Mouse (Mus musculus): Measurements from ENCODE around the gene Vamp4.

DNA sequence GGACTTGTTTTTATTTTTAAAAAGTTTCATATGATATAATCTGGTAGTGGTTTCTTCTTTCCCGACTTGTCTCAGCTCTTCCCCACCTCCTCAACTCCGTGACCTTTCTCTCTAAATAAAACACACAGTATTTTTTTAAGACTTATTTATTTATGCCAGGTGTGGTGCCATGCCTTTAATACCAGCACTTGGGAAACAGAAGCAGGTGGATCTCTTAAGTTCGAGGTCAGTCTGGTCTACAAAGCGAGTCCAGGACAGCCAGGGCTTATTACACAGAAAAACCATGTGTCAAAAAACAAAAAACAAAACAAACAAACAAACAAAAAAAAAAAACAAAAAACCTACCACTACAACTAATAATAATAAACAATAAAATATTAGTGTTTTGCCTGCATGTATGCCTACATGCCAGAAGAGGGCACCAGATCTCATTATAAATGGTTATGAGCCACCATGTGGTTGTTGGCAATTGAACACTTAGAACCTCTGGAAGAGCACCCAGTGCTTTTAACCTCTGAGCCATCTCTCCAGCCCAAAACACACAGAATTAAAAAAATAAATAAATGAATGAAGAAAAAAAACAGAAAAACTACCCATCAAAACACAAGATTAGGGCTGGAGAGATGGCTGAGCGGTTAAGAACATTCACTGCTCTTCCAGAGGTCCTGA is 20.6 kb upstream of the Vamp4 start:
- TF ChIP-seq CTCF (IDR thresholded peaks at IDR 0.05; ENCODE audit: low read depth, low read length) (no peak), GATA1 (IDR thresholded peaks at IDR 0.05; ENCODE audit: borderline replicate concordance, low read length) (no peak), TAL1 (conservative IDR thresholded peaks at IDR 0.05; ENCODE audit: low read depth, low read length) (no peak), GATA2 (IDR thresholded peaks at IDR 0.05; ENCODE audit: borderline replicate concordance, low read depth, low read length) (no peak), POLR2AphosphoS5 (IDR thresholded peaks at IDR 0.05; ENCODE audit: insufficient replicate concordance, low read depth, low read length) (no peak)
